Mouse (Mus musculus) neural tube, embryonic 15.5 days (tissue): ENCODE results near the gene Dgka. TPM values are rescaled to one million over a fixed set of nuclear protein-coding genes. Genes with fewer than 3 reads are reported as not detected.

Experiments
- ATAC-seq: fragments of 200-750 bp; cut with Nextera tagmentation; 2 replicates; pipeline ENCODE4 v1.8.0; 2017; ENCODE audit warnings: mild to moderate bottlenecking, moderate TSS enrichment, moderate library complexity; ENCODE audit not compliant: low FRiP score
- H3K27ac ChIP-seq: fragments of 300-500 bp; sonication (generic); replicated peaks from 2 replicates; pipeline ENCODE4 v1.5.1; 2015; ENCODE audit warnings: mild to moderate bottlenecking, inconsistent platforms
- H3K27me3 ChIP-seq: fragments of 300-500 bp; sonication (generic); replicated peaks from 2 replicates; pipeline ENCODE4 v1.6.1; 2015; ENCODE audit warnings: inconsistent platforms
- H3K36me3 ChIP-seq: fragments of 300-500 bp; sonication (generic); 2 replicates; pipeline ENCODE4 v1.6.1; 2015; ENCODE audit warnings: inconsistent platforms
- H3K4me1 ChIP-seq: fragments of 300-500 bp; sonication (generic); 2 replicates; pipeline ENCODE4 v1.6.1; 2015; ENCODE audit warnings: inconsistent platforms
- H3K4me2 ChIP-seq: fragments of 300-500 bp; sonication (generic); 2 replicates; pipeline ENCODE4 v1.6.1; 2015; ENCODE audit warnings: inconsistent platforms, mild to moderate bottlenecking, moderate library complexity
- H3K4me3 ChIP-seq: fragments of 300-500 bp; sonication (generic); replicated peaks from 2 replicates; pipeline ENCODE4 v1.5.1; 2015; ENCODE audit warnings: mild to moderate bottlenecking, inconsistent platforms
- H3K9ac ChIP-seq: fragments of 300-500 bp; sonication (generic); replicated peaks from 2 replicates; pipeline ENCODE4 v1.6.1; 2015; ENCODE audit warnings: mild to moderate bottlenecking, inconsistent platforms
- H3K9me3 ChIP-seq: fragments of 300-500 bp; sonication (generic); replicated peaks from 2 replicates; pipeline ENCODE4 v1.6.1; 2016; ENCODE audit warnings: inconsistent platforms
- WGBS: fragments of 180-500 bp; shearing (Covaris S2); methylation state at CpG from one replicate; pipeline ENCODE4 v1.1.7; 2015; ENCODE audit warnings: mixed read lengths; 5-methylcytosine and 5-hydroxymethylcytosine counted together
- polyA plus RNA-seq: library from polyadenylated mRNA; unstranded; fragments of >200 nt; fragmentation: Nextera tagmentation; extraction: Ambion mirVana; gene quantifications from 2 replicates; pipeline ENCODE4 v1.2.1, GENCODE M21; 2015

Gene Dgka
- 7.7 and 13.2 TPM in 2 replicates for polyA plus RNA-seq

- Histone ChIP-seq H3K4me1 (peaks cover 40% of the 10 kb centered on the region), H3K27ac (peak within 1 kb of the TSS; percentile 25; the same call in 1 of the 2 replicates), H3K4me2 (peak within 1 kb of the TSS; percentile 97), H3K27me3 (peaks cover 45% of the 10 kb centered on the region), H3K36me3 (no peaks in the 10 kb centered on the region), H3K9me3 (no peaks in the 10 kb centered on the region), H3K4me3 (peak within 1 kb of the TSS; percentile 58), H3K9ac (peak within 1 kb of the TSS; percentile 69)
- 26% methylated on average over 18 of the region's 18 CpGs for WGBS
- no peak for ATAC-seq
These were observed at the start of gene Dgka for GRCm38 (mm10) chr10:128744680-128745601. Gene Dgka (minus strand): TSS chr10:128744855.

- Histone ChIP-seq H3K4me1 (no peaks in the 10 kb centered on the region), H3K9ac (no peak overlapping the region), H3K4me3 (no peak overlapping the region), H3K27me3 (no peaks in the 10 kb centered on the region), H3K27ac (no peak overlapping the region), H3K4me2 (no peak overlapping the region), H3K36me3 (0 out of 2 replicates have a peak, but pooled peaks cover 4% of the 10 kb centered on the region), H3K9me3 (no peaks in the 10 kb centered on the region)
- ATAC-seq: no peak
- WGBS: 93% methylated on average over 5 of the region's 5 CpGs
These were observed 49.7 kb upstream of the Dgka start for GRCm38 (mm10) chr10:128794391-128794790.

DNA sequence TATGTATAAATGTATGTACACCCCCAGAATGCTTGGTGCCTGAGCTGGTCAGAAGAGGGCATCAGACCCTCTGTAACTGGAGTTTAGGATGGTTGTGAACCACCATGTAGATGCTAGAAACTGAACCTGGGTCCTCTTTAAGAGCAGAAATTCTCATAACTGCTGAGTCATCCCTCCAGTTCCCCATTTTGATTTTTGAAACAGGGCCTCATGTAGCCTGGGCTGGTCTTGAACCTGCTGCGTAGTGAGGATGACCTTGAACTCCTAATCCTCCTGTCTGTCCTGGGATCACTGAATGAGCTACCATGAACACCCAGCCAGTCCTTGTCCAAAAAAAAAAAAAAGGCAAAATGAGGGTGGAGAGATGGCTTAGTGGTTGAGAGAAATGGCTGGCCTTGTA, 48.6 kb upstream of the Dgka start:
- Histone ChIP-seq H3K4me2 (no peak overlapping the region), H3K9ac (no peak overlapping the region), H3K4me1 (no peaks in the 10 kb centered on the region), H3K36me3 (0 out of 2 replicates have a peak, but pooled peaks cover 3% of the 10 kb centered on the region), H3K9me3 (no peaks in the 10 kb centered on the region), H3K27ac (no peak overlapping the region), H3K27me3 (no peaks in the 10 kb centered on the region), H3K4me3 (no peak overlapping the region)
- WGBS: 91% methylated on average over 1 of the region's 1 CpGs
- no peak for ATAC-seq

GRCm38 (mm10) chr10:128792041-128792440, 47.4 kb upstream of the Dgka start:
- Histone ChIP-seq H3K9me3 (no peaks in the 10 kb centered on the region), H3K4me3 (no peak overlapping the region), H3K4me2 (no peak overlapping the region), H3K27me3 (no peaks in the 10 kb centered on the region), H3K4me1 (no peaks in the 10 kb centered on the region), H3K9ac (no peak overlapping the region), H3K36me3 (no peaks in the 10 kb centered on the region), H3K27ac (no peak overlapping the region)
- no peak for ATAC-seq

- 76% methylated on average over 7 of the region's 7 CpGs for WGBS
These were observed 45.9 kb upstream of the Dgka start, which contains the start of gene Mmp19 for GRCm38 (mm10) chr10:128790398-128791124. Gene Mmp19 (plus strand): TSS chr10:128790910.

GRCm38 (mm10) chr10:128780200-128780599, 35.5 kb upstream of the Dgka start:
- Histone ChIP-seq H3K27me3 (no peaks in the 10 kb centered on the region), H3K27ac (no peak overlapping the region), H3K9ac (no peak overlapping the region), H3K4me2 (no peak overlapping the region), H3K36me3 (no peaks in the 10 kb centered on the region), H3K4me3 (no peak overlapping the region), H3K9me3 (no peaks in the 10 kb centered on the region; the same call in 1 of the 2 replicates), H3K4me1 (no peaks in the 10 kb centered on the region)
- no peak for ATAC-seq
- WGBS: 96% methylated on average over 1 of the region's 1 CpGs

More at GRCm38 (mm10) chr10:128790398-128791124, 45.9 kb upstream of the Dgka start, which contains the start of gene Mmp19:
- no peak within 1 kb of the TSS for H3K4me2 ChIP-seq
- no peak within 1 kb of the TSS for H3K9ac ChIP-seq
- H3K27ac ChIP-seq: no peak within 1 kb of the TSS
- H3K4me3 ChIP-seq: no peak within 1 kb of the TSS
- no peaks in the 10 kb centered on the region for H3K9me3 ChIP-seq
- H3K27me3 ChIP-seq: no peaks in the 10 kb centered on the region
- H3K4me1 ChIP-seq: no peaks in the 10 kb centered on the region
- no peaks in the 10 kb centered on the region for H3K36me3 ChIP-seq
- no peak for ATAC-seq

DNA sequence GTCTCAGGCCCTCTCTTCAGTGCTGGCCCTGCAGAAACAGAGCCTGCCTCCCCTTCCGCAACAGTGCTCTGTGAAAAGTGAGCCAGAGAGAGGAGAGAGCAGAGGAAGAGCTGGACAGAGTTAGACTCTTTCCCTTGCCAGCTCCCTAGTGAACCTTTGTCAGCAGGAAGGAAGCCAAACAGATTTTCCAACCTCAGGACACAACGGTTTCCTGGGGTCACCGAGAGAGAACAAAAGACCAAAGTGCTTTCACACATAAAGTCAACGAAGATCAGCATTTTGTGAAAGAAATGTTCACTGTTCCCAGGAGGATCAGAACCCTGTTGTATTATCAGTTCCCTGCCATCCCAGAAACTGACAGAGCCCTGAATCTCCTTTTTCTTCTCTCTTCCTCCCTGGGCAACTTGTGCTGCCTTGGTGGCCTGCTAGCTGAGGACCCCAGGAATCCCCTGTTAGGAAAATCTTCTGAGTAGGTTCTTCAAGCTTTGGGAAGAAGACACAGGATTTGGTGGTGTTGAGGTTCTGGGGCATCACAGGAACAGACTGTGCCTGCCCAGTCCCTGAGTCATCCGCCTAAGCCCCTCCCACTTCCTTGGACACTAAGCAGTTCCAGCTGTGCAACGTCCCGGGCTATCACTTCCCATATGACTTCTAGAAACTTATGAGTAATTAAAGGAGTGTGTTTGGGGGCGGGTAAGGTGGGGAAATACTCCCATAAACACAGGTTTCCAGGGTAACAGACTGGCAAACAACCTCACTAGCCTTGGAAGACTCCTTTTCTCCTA, 34.5 kb upstream of the Dgka start:
- H3K4me1 ChIP-seq: no peaks in the 10 kb centered on the region
- no peak overlapping the region for H3K4me3 ChIP-seq
- H3K4me2 ChIP-seq: no peak overlapping the region
- no peak for ATAC-seq
- H3K9me3 ChIP-seq: no peaks in the 10 kb centered on the region; the same call in 1 of the 2 replicates
- no peaks in the 10 kb centered on the region for H3K27me3 ChIP-seq
- no peaks in the 10 kb centered on the region for H3K36me3 ChIP-seq
- WGBS: 48% methylated on average over 8 of the region's 8 CpGs
- H3K27ac ChIP-seq: 0 out of 2 replicates have a peak overlapping the region, but pooled peaks have one; percentile 2
- H3K9ac ChIP-seq: no peak overlapping the region

DNA sequence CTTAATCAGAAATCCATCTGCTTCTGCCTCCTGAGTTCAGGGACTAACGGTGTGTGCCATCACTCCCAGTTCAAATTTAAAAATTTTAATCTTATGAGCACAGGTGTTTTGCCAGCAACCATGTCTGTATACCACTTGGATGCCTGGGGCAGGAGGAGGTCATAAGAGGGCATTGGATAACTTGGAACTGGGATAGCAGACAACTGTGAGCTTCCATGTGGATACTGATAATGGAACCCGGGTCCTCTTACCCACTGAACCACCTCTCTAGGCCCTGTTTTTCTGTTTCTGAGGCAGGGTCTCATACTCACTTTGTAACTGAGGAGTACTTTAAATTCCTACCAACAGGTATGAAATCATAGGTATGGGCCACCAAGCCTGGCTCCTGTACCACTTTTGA, 33.8 kb upstream of the Dgka start:
- ATAC-seq: no peak

GRCm38 (mm10) chr10:128773685-128774084, 29.0 kb upstream of the Dgka start:
- WGBS: 25% methylated on average over 5 of the region's 5 CpGs
- Histone ChIP-seq H3K4me3 (no peak overlapping the region), H3K9ac (no peak overlapping the region), H3K4me1 (no peaks in the 10 kb centered on the region), H3K9me3 (no peaks in the 10 kb centered on the region), H3K4me2 (no peak overlapping the region), H3K36me3 (no peaks in the 10 kb centered on the region), H3K27ac (no peak overlapping the region), H3K27me3 (no peaks in the 10 kb centered on the region)
- no peak for ATAC-seq

More for the DNA sequence above, 33.8 kb upstream of the Dgka start:
- no peak overlapping the region for H3K4me2 ChIP-seq
- no peak overlapping the region for H3K27ac ChIP-seq
- H3K27me3 ChIP-seq: no peaks in the 10 kb centered on the region
- H3K4me1 ChIP-seq: no peaks in the 10 kb centered on the region
- WGBS: 96% methylated on average over 2 of the region's 2 CpGs
- no peaks in the 10 kb centered on the region; the same call in 1 of the 2 replicates for H3K9me3 ChIP-seq
- H3K9ac ChIP-seq: no peak overlapping the region
- no peaks in the 10 kb centered on the region for H3K36me3 ChIP-seq
- H3K4me3 ChIP-seq: no peak overlapping the region

- H3K4me3 ChIP-seq: no peak overlapping the region
- H3K27me3 ChIP-seq: no peaks in the 10 kb centered on the region
- no peaks in the 10 kb centered on the region for H3K4me1 ChIP-seq
- H3K9me3 ChIP-seq: no peaks in the 10 kb centered on the region
- no peak for ATAC-seq
- WGBS: 88% methylated on average over 2 of the region's 2 CpGs
- H3K36me3 ChIP-seq: no peaks in the 10 kb centered on the region
- H3K27ac ChIP-seq: no peak overlapping the region
- H3K4me2 ChIP-seq: no peak overlapping the region
- no peak overlapping the region for H3K9ac ChIP-seq
These were observed 28.2 kb upstream of the Dgka start for GRCm38 (mm10) chr10:128772895-128773294.

DNA sequence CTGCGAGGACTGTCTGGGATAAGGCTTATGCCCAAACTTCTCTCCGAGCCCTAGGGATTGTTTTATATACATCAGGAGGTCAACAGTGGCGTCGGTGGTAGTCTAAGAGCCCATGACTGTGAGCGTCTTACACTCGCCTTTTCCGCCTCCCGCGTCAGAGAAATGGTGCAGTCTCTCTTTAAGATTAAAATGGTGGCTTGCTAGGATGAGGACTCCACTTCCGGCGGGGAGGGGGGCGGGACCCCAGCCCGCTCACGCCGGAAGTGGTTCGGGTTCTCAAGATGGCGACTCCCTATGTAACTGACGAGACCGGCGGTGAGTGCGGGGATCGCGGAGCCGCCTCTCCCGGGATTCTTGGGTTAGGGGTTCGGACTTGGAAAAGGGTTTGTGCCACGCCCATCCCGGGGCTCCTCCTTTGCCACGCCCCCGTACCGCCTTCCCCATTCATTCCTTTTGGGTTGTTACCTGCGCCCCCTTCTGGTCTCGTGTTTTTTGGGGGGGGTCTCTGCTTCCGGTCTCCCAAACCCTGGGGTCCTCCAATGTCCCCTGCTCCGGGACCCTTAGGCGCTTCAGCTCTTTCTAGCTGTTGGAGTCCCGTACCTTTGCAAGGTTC, 3.7 kb upstream of the Dgka start:
- Histone ChIP-seq H3K9me3 (no peaks in the 10 kb centered on the region), H3K4me2 (peak overlapping the region; percentile 83), H3K27me3 (peaks cover 21% of the 10 kb centered on the region), H3K9ac (peak overlapping the region; percentile 74), H3K4me3 (peak overlapping the region; percentile 61), H3K4me1 (peaks cover 40% of the 10 kb centered on the region), H3K36me3 (0 out of 2 replicates have a peak, but pooled peaks cover 2% of the 10 kb centered on the region), H3K27ac (peak overlapping the region; percentile 86)
- under 1% methylated on average over 37 of the region's 37 CpGs for WGBS
- ATAC-seq: peak; percentile 95
